Mouse (Mus musculus) megakaryocyte, embryonic 14.5 days (primary cell): ENCODE data around the gene Hps6.

ENCODE experiments used
- FLI1 ChIP-seq: IDR thresholded peaks from 2 replicates; pipeline ENCODE4 v1.6.1; 2012; ENCODE audit warnings: low read length, inconsistent platforms, mixed read lengths
- GATA1 ChIP-seq: IDR thresholded peaks from 3 replicates; pipeline ENCODE4 v1.6.1; 2012; ENCODE audit warnings: mixed read lengths, low read length, inconsistent platforms, borderline replicate concordance

DNA sequence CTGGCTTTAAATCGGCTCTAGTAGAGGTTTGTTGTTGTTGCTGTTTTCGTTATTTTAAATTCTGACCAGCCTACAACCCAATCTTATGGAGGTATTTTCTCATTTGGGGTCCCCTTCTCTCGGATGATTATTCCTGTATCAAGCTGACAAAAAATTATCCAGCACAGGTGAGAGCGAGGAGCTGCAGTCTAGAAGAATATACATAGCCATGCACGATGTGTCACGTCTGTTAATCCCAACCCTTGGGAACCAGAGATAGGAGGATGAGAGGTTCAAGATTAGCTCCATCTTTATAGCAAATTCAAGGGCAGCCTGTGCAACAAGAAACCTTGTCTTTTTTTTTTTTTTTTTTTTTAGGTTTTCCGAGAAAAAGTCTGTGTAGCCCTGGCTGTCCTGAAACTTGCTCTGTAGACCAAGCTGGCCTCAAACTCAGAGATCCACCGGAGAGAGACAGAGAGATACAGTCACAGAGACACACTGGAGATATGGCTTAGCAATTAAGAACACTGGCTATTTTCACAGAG is 4.6 kb upstream of the Hps6 start:
- TF ChIP-seq GATA1 (no peak), FLI1 (no peak)
